Comparison of ENCODE assay signal across 11 mouse cellular contexts in genomic region chr2:30654582-30654981, GRCm38 (mm10). TPM values are rescaled to one million over a fixed set of nuclear protein-coding genes. Genes with fewer than 3 reads are reported as not detected.
A peak's percentile ranks its signal among the peaks of the same experiment; 100 is the strongest.
DNase-seq lines count a peak whose midpoint lies in the region; ATAC-seq and TF ChIP-seq lines count a peak whose summit lies in the region.
"Had no signal": no experiment of that assay in that cellular context is flagged by ENCODE, and none has a peak within 500 bp of the region (broad histone marks: within the 10 kb centered on the region; RNA-seq: fewer than 3 reads in every experiment).

No protein-coding gene starts in this region.

- H3K4me2 ChIP-seq in forebrain, embryonic 15.5 days (replicated peaks), result no peak overlapping the region
- H3K4me2 ChIP-seq in kidney, postnatal 0 days (ENCODE audit: low read length), result no peak overlapping the region
- no peak overlapping the region for H3K4me2 ChIP-seq in midbrain, postnatal 0 days (ENCODE audit: low read depth, low read length, poor library complexity, severe bottlenecking)
- no peak overlapping the region for H3K4me2 ChIP-seq in heart, embryonic 12.5 days
- H3K4me2 ChIP-seq: heart, embryonic 15.5 days had no signal

- no peak for ATAC-seq in forebrain, embryonic 15.5 days (replicated peaks)
- no peak for ATAC-seq in kidney, postnatal 0 days (replicated peaks; ENCODE audit: low FRiP score, low read depth)
- ATAC-seq in midbrain, postnatal 0 days (ENCODE audit: low FRiP score), result no peak
- ATAC-seq in heart, embryonic 12.5 days (ENCODE audit: insufficient number of reproducible peaks, low FRiP score), result no peak
- ATAC-seq: CD4-positive, CD25-positive, alpha-beta regulatory T cell, adult 4 months had no signal

- 75% methylated on average over 6 of the region's 6 CpGs for WGBS in heart, embryonic 10.5 days
- 70% methylated on average over 6 of the region's 6 CpGs for WGBS in forebrain, embryonic 15.5 days
- WGBS in kidney, postnatal 0 days, result 64% methylated on average over 6 of the region's 6 CpGs
- WGBS in midbrain, postnatal 0 days, result 49% methylated on average over 6 of the region's 6 CpGs
- 86% methylated on average over 6 of the region's 6 CpGs for WGBS in heart, embryonic 12.5 days

- H3K27me3 ChIP-seq in heart, embryonic 10.5 days (ENCODE audit: insufficient read depth, poor library complexity, severe bottlenecking), result no peaks in the 10 kb centered on the region
- H3K27me3 ChIP-seq in forebrain, embryonic 15.5 days, result no peaks in the 10 kb centered on the region
- no peaks in the 10 kb centered on the region for H3K27me3 ChIP-seq in kidney, postnatal 0 days (ENCODE audit: insufficient read depth, low read length)
- H3K27me3 ChIP-seq in midbrain, postnatal 0 days (ENCODE audit: insufficient read depth, low read length), result no peaks in the 10 kb centered on the region
- no peaks in the 10 kb centered on the region for H3K27me3 ChIP-seq in heart, embryonic 12.5 days (replicated peaks)
- H3K27me3 ChIP-seq: heart, embryonic 15.5 days had no signal

- H3K36me3 ChIP-seq in heart, embryonic 10.5 days, result no peaks in the 10 kb centered on the region
- no peaks in the 10 kb centered on the region for H3K36me3 ChIP-seq in forebrain, embryonic 15.5 days
- H3K36me3 ChIP-seq in kidney, postnatal 0 days (ENCODE audit: insufficient read depth, low read length), result no peaks in the 10 kb centered on the region
- H3K36me3 ChIP-seq in midbrain, postnatal 0 days (ENCODE audit: insufficient read depth, low read length), result no peaks in the 10 kb centered on the region
- H3K36me3 ChIP-seq in heart, embryonic 12.5 days, result no peaks in the 10 kb centered on the region
- H3K36me3 ChIP-seq: heart, embryonic 15.5 days had no signal

- no peak for DNase-seq in heart, embryonic 10.5 days (ENCODE audit: low spot score)
- DNase-seq in heart, postnatal 36 days, result no peak
- DNase-seq in kidney, postnatal 0 days (ENCODE audit: low spot score), result no peak
- DNase-seq in midbrain, postnatal 0 days (ENCODE audit: low spot score), result no peak
- DNase-seq in spleen, postnatal 14 days (ENCODE audit: low spot score in 2 of 2), result no peak
- DNase-seq in liver, result no peak
- DNase-seq: lung, adult 2 months had no signal

- H3K4me1 ChIP-seq in heart, embryonic 10.5 days, result peaks cover 92% of the 10 kb centered on the region
- peaks cover 76% of the 10 kb centered on the region for H3K4me1 ChIP-seq in forebrain, embryonic 15.5 days
- peaks cover 52% of the 10 kb centered on the region for H3K4me1 ChIP-seq in kidney, postnatal 0 days (replicated peaks; ENCODE audit: insufficient read depth, low read length)
- peaks cover 57% of the 10 kb centered on the region for H3K4me1 ChIP-seq in midbrain, postnatal 0 days (ENCODE audit: insufficient read depth, low read length)
- H3K4me1 ChIP-seq in heart, embryonic 12.5 days (replicated peaks), result peaks cover 57% of the 10 kb centered on the region

- intact Hi-C loops in heart, postnatal 36 days (cut with DNase I), result loop anchor here (2.0 kb wide), 1 partner anchor 54 kb away; no protein-coding TSS in a partner anchor

- H3K27ac ChIP-seq in heart, embryonic 10.5 days, result peak overlapping the region; percentile 72
- H3K27ac ChIP-seq in forebrain, embryonic 15.5 days (replicated peaks), result peak overlapping the region; percentile 91
- H3K27ac ChIP-seq in kidney, postnatal 0 days, result peak overlapping the region; percentile 81
- H3K27ac ChIP-seq in midbrain, postnatal 0 days (ENCODE audit: low read depth, low read length), result peak overlapping the region; percentile 69
- no peak overlapping the region for H3K27ac ChIP-seq in heart, embryonic 12.5 days (ENCODE audit: poor library complexity, severe bottlenecking)
- H3K27ac ChIP-seq: heart, embryonic 15.5 days had no signal

- no peak overlapping the region for H3K9ac ChIP-seq in forebrain, embryonic 15.5 days (replicated peaks)
- H3K9ac ChIP-seq in kidney, postnatal 0 days (ENCODE audit: low read depth, low read length), result no peak overlapping the region
- no peak overlapping the region for H3K9ac ChIP-seq in midbrain, postnatal 0 days (replicated peaks; ENCODE audit: low read length, poor library complexity, severe bottlenecking)
- H3K9ac ChIP-seq in heart, embryonic 12.5 days, result no peak overlapping the region
- H3K9ac ChIP-seq: heart, embryonic 15.5 days had no signal

- H3K9me3 ChIP-seq in heart, embryonic 10.5 days, result no peaks in the 10 kb centered on the region
- no peaks in the 10 kb centered on the region for H3K9me3 ChIP-seq in forebrain, embryonic 15.5 days
- H3K9me3 ChIP-seq in kidney, postnatal 0 days (replicated peaks; ENCODE audit: low read length), result no peaks in the 10 kb centered on the region
- no peaks in the 10 kb centered on the region for H3K9me3 ChIP-seq in midbrain, postnatal 0 days (ENCODE audit: low read length)
- H3K9me3 ChIP-seq in heart, embryonic 12.5 days (replicated peaks), result no peaks in the 10 kb centered on the region
- H3K9me3 ChIP-seq: heart, embryonic 15.5 days had no signal

- TF ChIP-seq CTCF in kidney, postnatal 0 days (IDR thresholded peaks at IDR 0.05; ENCODE audit: low read depth), result peak; percentile 26; the same call in 1 of the 2 replicates
- TF ChIP-seq CTCF in midbrain, postnatal 0 days (IDR thresholded peaks at IDR 0.05), result no peak

- H3K4me3 ChIP-seq in heart, embryonic 10.5 days, result no peak overlapping the region
- H3K4me3 ChIP-seq in forebrain, embryonic 15.5 days, result no peak overlapping the region
- no peak overlapping the region for H3K4me3 ChIP-seq in kidney, postnatal 0 days (replicated peaks; ENCODE audit: low read depth, low read length)
- H3K4me3 ChIP-seq in midbrain, postnatal 0 days (ENCODE audit: low read depth, low read length), result no peak overlapping the region
- no peak overlapping the region for H3K4me3 ChIP-seq in heart, embryonic 12.5 days
- H3K4me3 ChIP-seq: heart, embryonic 15.5 days had no signal

RNA-seq across cellular contexts. Expression of gene Cstad, which starts 59.7 kb away (rescaled TPM):
- polyA plus RNA-seq in heart, embryonic 10.5 days (2016; fragmentation: Nextera tagmentation; extraction: Ambion mirVana), result 1.2 and 1.4 TPM in 2 replicates
- total RNA-seq in heart, postnatal 36 days (2021), result 1 to 10 TPM; 1.5 to 2.3 TPM
- 0.63 and 1.4 TPM in 2 replicates for polyA plus RNA-seq in forebrain, embryonic 15.5 days (2015; fragmentation: Nextera tagmentation; extraction: Ambion mirVana)
- 2.1 and 2.7 TPM in 2 replicates for polyA plus RNA-seq in kidney, postnatal 0 days (2015; fragmentation: Nextera tagmentation; extraction: Ambion mirVana)
- 0.55 and 2.2 TPM in 2 replicates for total RNA-seq in midbrain, postnatal 0 days (2014; rRNA removed)
- polyA plus RNA-seq in midbrain, postnatal 0 days (2015; fragmentation: Nextera tagmentation; extraction: Ambion mirVana), result 0.64 and 0.70 TPM in 2 replicates
- polyA plus RNA-seq in heart, embryonic 12.5 days (2016; fragmentation: Nextera tagmentation; extraction: Ambion mirVana), result 1.4 and 2.0 TPM in 2 replicates
